ENCODE assay signal across 19 mouse cellular contexts in the genomic region with DNA sequence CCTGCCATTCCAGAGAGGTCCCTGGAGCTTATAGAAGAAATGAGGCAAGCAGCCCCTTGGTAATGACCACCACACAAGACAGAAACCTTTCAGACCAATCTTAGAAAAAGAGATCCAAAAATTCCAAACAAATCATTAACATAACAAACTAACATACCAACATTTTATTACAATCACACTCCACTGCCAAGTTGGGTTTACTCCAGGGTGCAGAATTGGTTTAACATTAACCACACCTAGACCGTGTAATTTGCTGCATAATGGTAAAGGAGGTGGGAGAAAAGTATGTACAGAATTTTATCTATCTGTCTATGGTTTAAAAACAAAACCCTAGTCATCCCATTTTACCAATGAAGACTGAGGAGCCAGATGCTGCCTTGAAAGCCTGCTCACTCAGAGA.
DNase-seq lines count a peak whose midpoint lies in the region; ATAC-seq and TF ChIP-seq lines count a peak whose summit lies in the region.
"Had no signal": no experiment of that assay in that cellular context is flagged by ENCODE, and none has a peak within 500 bp of the region (broad histone marks: within the 10 kb centered on the region; RNA-seq: fewer than 3 reads in every experiment).

No protein-coding gene starts in this region.

- peaks cover 23% of the 10 kb centered on the region for H3K4me1 ChIP-seq in kidney, embryonic 15.5 days
- H3K4me1 ChIP-seq in liver, adult 2 months (ENCODE audit: control insufficient read depth, insufficient read depth, low read length): no peaks in the 10 kb centered on the region
- peaks cover 5% of the 10 kb centered on the region; the same call in 1 of the 2 replicates for H3K4me1 ChIP-seq in liver, embryonic 11.5 days (replicated peaks; ENCODE audit: control insufficient read depth, insufficient read depth, low read length)

- no peak overlapping the region for H3K9ac ChIP-seq in kidney, embryonic 15.5 days
- H3K9ac ChIP-seq in liver, adult 2 months (ENCODE audit: low read depth, low read length): no peak overlapping the region
- H3K9ac ChIP-seq in liver, embryonic 11.5 days (ENCODE audit: low read depth, low read length): no peak overlapping the region
- H3K9ac ChIP-seq: embryonic facial prominence, embryonic 13.5 days; embryonic facial prominence, embryonic 15.5 days; forebrain, embryonic 12.5 days had no signal

- H3K79me2 ChIP-seq in liver, adult 2 months (ENCODE audit: control insufficient read depth, insufficient read depth, low read length): no peaks in the 10 kb centered on the region

- H3K4me3 ChIP-seq in kidney, embryonic 15.5 days (replicated peaks): no peak overlapping the region
- H3K4me3 ChIP-seq in liver, adult 2 months (ENCODE audit: insufficient read depth, low read depth, low read length): no peak overlapping the region
- no peak overlapping the region for H3K4me3 ChIP-seq in liver, embryonic 11.5 days (ENCODE audit: low read depth, low read length)
- H3K4me3 ChIP-seq: embryonic facial prominence, embryonic 13.5 days; embryonic facial prominence, embryonic 15.5 days; erythroblast, embryonic 14.5 days; forebrain, embryonic 10.5 days; forebrain, embryonic 12.5 days had no signal

- no peak for ATAC-seq in kidney, embryonic 15.5 days (replicated peaks; ENCODE audit: low FRiP score)
- ATAC-seq in liver, embryonic 11.5 days (replicated peaks; ENCODE audit: low FRiP score): no peak
- ATAC-seq: forebrain, embryonic 14.5 days had no signal

- TF ChIP-seq POLR2A in liver, adult 2 months (IDR thresholded peaks at IDR 0.05; ENCODE audit: extremely low read depth, insufficient read depth, low read length): no peak

- WGBS in kidney, embryonic 15.5 days: 58% methylated on average over 1 of the region's 1 CpGs
- WGBS in liver, adult 2 months: 30% methylated on average over 1 of the region's 1 CpGs
- WGBS in liver, embryonic 11.5 days: 81% methylated on average over 1 of the region's 1 CpGs

- no peak overlapping the region for H3K4me2 ChIP-seq in kidney, embryonic 15.5 days
- no peak overlapping the region for H3K4me2 ChIP-seq in liver, embryonic 11.5 days
- H3K4me2 ChIP-seq: embryonic facial prominence, embryonic 13.5 days; embryonic facial prominence, embryonic 15.5 days; forebrain, embryonic 12.5 days had no signal

- no peak for TF ChIP-seq CTCF in liver, adult 2 months (IDR thresholded peaks at IDR 0.05; ENCODE audit: low read depth, low read length)

- DNase-seq in kidney, adult 18-20 months: peak; percentile 44
- DNase-seq in kidney, adult 8-10 months: peak; percentile 66 to 70
- no peak for DNase-seq in kidney, postnatal 4 days
- peak; percentile 28 for DNase-seq in liver, adult 2 months (ENCODE audit: extremely low read depth, low read depth, low spot score)
- DNase-seq in liver, embryonic 11.5 days (ENCODE audit: low spot score): no peak
- DNase-seq in kidney, postnatal 36 days: peak; percentile 57 to 63
- no peak for DNase-seq in layer of hippocampus, adult 11-12 months (ENCODE audit: low spot score)
- DNase-seq: cerebellum, adult 11 months; cerebellum, adult 18-20 months; cerebellum, adult 8-10 months; cerebellum, adult 9-11 months; embryo, embryonic 11 days had no signal

- 0 out of 2 replicates have a peak, but pooled peaks cover 3% of the 10 kb centered on the region for H3K36me3 ChIP-seq in kidney, embryonic 15.5 days
- H3K36me3 ChIP-seq in liver, adult 2 months (ENCODE audit: control insufficient read depth, insufficient read depth, low read length): 0 out of 2 replicates have a peak, but pooled peaks cover 5% of the 10 kb centered on the region
- no peaks in the 10 kb centered on the region for H3K36me3 ChIP-seq in liver, embryonic 11.5 days (ENCODE audit: control insufficient read depth, insufficient read depth, low read length)
- H3K36me3 ChIP-seq: embryonic facial prominence, embryonic 15.5 days; forebrain, embryonic 10.5 days had no signal

- no peaks in the 10 kb centered on the region for H3K9me3 ChIP-seq in kidney, embryonic 15.5 days (replicated peaks)
- H3K9me3 ChIP-seq in liver, embryonic 11.5 days (ENCODE audit: control insufficient read depth, low read length): no peaks in the 10 kb centered on the region
- H3K9me3 ChIP-seq: embryonic facial prominence, embryonic 13.5 days; embryonic facial prominence, embryonic 15.5 days; forebrain, embryonic 10.5 days; forebrain, embryonic 12.5 days had no signal

- H3K27me3 ChIP-seq in kidney, embryonic 15.5 days: peaks cover 2% of the 10 kb centered on the region; the same call in 1 of the 2 replicates
- no peaks in the 10 kb centered on the region for H3K27me3 ChIP-seq in liver, adult 2 months (ENCODE audit: control insufficient read depth, insufficient read depth, low read length)
- H3K27me3 ChIP-seq in liver, embryonic 11.5 days (replicated peaks; ENCODE audit: control insufficient read depth, insufficient read depth, low read length): no peaks in the 10 kb centered on the region
- H3K27me3 ChIP-seq: embryonic facial prominence, embryonic 13.5 days; embryonic facial prominence, embryonic 15.5 days had no signal

- H3K27ac ChIP-seq in kidney, embryonic 15.5 days: no peak overlapping the region
- no peak overlapping the region for H3K27ac ChIP-seq in liver, adult 2 months (replicated peaks; ENCODE audit: insufficient read depth, low read depth, low read length)
- H3K27ac ChIP-seq in liver, embryonic 11.5 days (ENCODE audit: low read depth, low read length): no peak overlapping the region
- H3K27ac ChIP-seq: embryonic facial prominence, embryonic 13.5 days; embryonic facial prominence, embryonic 15.5 days; forebrain, embryonic 10.5 days; forebrain, embryonic 12.5 days had no signal

Comparison
In these comparisons a context has a peak if more than half of its experiments do, and no peak if none do; other contexts are left out.
1. DNase-seq: peak in kidney, adult 18-20 months (single experiment), kidney, adult 8-10 months (2 of 2), liver, adult 2 months (single experiment) and kidney, postnatal 36 days (2 of 2); none in kidney, postnatal 4 days (0 of 2), liver, embryonic 11.5 days (single experiment) and layer of hippocampus, adult 11-12 months (single experiment).